Mouse (Mus musculus): ENCODE measurements around the gene Fn3krp. TPM values are rescaled to one million over a fixed set of nuclear protein-coding genes. Genes with fewer than 3 reads are reported as not detected.

Gene Fn3krp
- polyA plus RNA-seq, 1 experiment from 2014 or later, result 10.4 TPM

- H3K4me1 ChIP-seq (replicated peaks), result peaks cover 15% of the 10 kb centered on the region
- no peak for ATAC-seq (ENCODE audit: low FRiP score)
- no peak overlapping the region for H3K4me2 ChIP-seq
- no peak overlapping the region for H3K9ac ChIP-seq
- H3K9me3 ChIP-seq, result no peaks in the 10 kb centered on the region
- H3K27ac ChIP-seq, result no peak overlapping the region
- peaks cover 65% of the 10 kb centered on the region for H3K36me3 ChIP-seq
- no peaks in the 10 kb centered on the region for H3K27me3 ChIP-seq
- WGBS, result 96% methylated on average over 3 of the region's 3 CpGs
- H3K4me3 ChIP-seq, result no peak overlapping the region
These were observed 36.7 kb downstream of the Fn3krp start for GRCm38 (mm10) chr11:121457874-121458273.

- WGBS, result 95% methylated on average over 6 of the region's 6 CpGs
- ATAC-seq (ENCODE audit: low FRiP score), result no peak
- H3K4me1 ChIP-seq (replicated peaks), result no peaks in the 10 kb centered on the region
- peaks cover 72% of the 10 kb centered on the region for H3K36me3 ChIP-seq
- H3K27ac ChIP-seq, result no peak overlapping the region
- H3K27me3 ChIP-seq, result no peaks in the 10 kb centered on the region
- no peak overlapping the region for H3K4me2 ChIP-seq
- H3K9me3 ChIP-seq, result no peaks in the 10 kb centered on the region
- H3K9ac ChIP-seq, result no peak overlapping the region
- H3K4me3 ChIP-seq, result no peak overlapping the region
These were observed 46.2 kb downstream of the Fn3krp start for GRCm38 (mm10) chr11:121467408-121467807.

DNA sequence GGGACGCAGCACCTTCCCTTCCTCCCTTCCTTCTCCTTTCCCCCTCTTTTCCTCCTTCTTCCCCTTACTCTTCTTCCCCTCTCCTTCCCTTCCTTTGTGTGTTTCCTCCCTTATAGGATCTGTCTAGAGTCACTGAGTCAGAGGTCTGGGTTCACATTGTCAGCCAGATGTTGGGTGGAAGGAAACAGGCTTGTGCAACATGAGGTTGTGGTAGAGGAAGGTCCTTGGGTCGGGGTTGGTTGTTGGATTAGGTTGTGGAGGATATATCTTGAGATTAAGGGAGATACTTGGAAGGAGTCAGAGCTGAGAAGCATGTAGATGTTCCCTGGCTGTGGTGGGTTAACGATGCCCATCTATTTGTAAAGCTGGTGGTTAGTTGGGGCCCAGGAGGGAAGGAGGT, 53.6 kb downstream of the Fn3krp start:
- Histone ChIP-seq H3K9me3 (no peaks in the 10 kb centered on the region), H3K4me2 (no peak overlapping the region), H3K27me3 (no peaks in the 10 kb centered on the region), H3K36me3 (peaks cover 57% of the 10 kb centered on the region), H3K27ac (no peak overlapping the region), H3K4me3 (no peak overlapping the region), H3K9ac (no peak overlapping the region), H3K4me1 (replicated peaks) (no peaks in the 10 kb centered on the region)
- 97% methylated on average over 3 of the region's 3 CpGs for WGBS
- ATAC-seq (ENCODE audit: low FRiP score), result no peak

DNA sequence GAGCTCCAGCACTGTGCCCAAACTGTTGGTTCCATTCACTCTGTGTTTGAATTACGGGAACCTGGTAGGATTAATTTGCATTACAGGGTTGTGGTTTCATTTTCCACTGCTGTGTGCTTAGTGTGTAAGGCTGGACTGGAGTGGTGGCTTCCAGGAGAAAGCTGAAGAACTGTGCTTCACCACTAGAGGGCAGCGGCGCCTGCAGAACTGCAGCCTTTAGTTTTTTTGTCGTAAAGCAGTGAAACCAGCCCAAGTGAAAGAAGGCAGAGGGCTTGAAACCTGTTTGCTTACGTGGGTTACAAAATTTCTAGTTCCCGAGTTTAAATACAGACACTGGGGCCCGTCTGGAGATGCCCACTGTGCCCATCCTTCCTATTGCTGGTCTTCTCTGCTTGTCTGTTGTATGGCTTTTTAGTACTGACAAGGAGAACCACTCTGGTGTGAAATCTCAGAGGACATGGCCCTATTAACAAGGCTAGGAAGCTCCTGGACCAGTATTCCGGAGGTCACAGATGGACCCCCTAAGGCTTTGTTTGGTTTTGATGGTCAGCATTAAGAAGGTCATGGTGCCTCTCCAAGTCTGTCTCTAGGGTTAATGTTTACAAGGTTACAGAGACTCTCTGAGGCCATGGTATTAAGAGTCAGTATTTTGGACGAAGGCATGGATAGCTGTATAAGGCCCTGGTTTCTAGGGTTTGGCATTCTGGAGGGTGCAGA, 54.7 kb downstream of the Fn3krp start:
- 35% methylated on average over 9 of the region's 9 CpGs for WGBS
- H3K27ac ChIP-seq, result no peak overlapping the region
- H3K36me3 ChIP-seq, result peaks cover 55% of the 10 kb centered on the region
- H3K9me3 ChIP-seq, result no peaks in the 10 kb centered on the region
- no peak for ATAC-seq (ENCODE audit: low FRiP score)
- no peaks in the 10 kb centered on the region for H3K27me3 ChIP-seq
- H3K4me2 ChIP-seq, result no peak overlapping the region
- H3K4me1 ChIP-seq (replicated peaks), result no peaks in the 10 kb centered on the region
- no peak overlapping the region for H3K9ac ChIP-seq
- H3K4me3 ChIP-seq, result no peak overlapping the region

- H3K27me3 ChIP-seq, result no peaks in the 10 kb centered on the region
- WGBS, result 94% methylated on average over 15 of the region's 15 CpGs
These were observed 58.4 kb downstream of the Fn3krp start for GRCm38 (mm10) chr11:121479476-121480203.

More at GRCm38 (mm10) chr11:121479476-121480203, 58.4 kb downstream of the Fn3krp start:
- Histone ChIP-seq H3K9me3 (no peaks in the 10 kb centered on the region), H3K9ac (no peak overlapping the region), H3K4me1 (replicated peaks) (no peaks in the 10 kb centered on the region), H3K36me3 (peaks cover 67% of the 10 kb centered on the region), H3K4me2 (no peak overlapping the region), H3K27ac (no peak overlapping the region), H3K4me3 (no peak overlapping the region)
- no peak for ATAC-seq (ENCODE audit: low FRiP score)

Small RNA genes lying within 50 kb of the gene (microRNA-seq; reads per million reads assigned to microRNA genes)
- not detected for gene Mir7236

Other genes starting within 250 kb of the Fn3krp start
- 17.8 and 20.5 TPM in 2 replicates for gene Hexdc, start 217.0 kb upstream of the Fn3krp start, polyA plus RNA-seq (2015; fragmentation: Nextera tagmentation; extraction: Ambion mirVana)
- gene Ogfod3, start 216.7 kb upstream of the Fn3krp start, polyA plus RNA-seq (2015; fragmentation: Nextera tagmentation; extraction: Ambion mirVana), result 23.9 and 24.2 TPM in 2 replicates
- gene Cybc1, start 192.1 kb upstream of the Fn3krp start, polyA plus RNA-seq (2015; fragmentation: Nextera tagmentation; extraction: Ambion mirVana), result 39.3 and 42.2 TPM in 2 replicates
- 94.8 and 95.5 TPM in 2 replicates for gene Narf, start 184.1 kb upstream of the Fn3krp start, polyA plus RNA-seq (2015; fragmentation: Nextera tagmentation; extraction: Ambion mirVana)
- 12.1 and 12.2 TPM in 2 replicates for gene Foxk2, start 161.4 kb upstream of the Fn3krp start, polyA plus RNA-seq (2015; fragmentation: Nextera tagmentation; extraction: Ambion mirVana)
- gene Wdr45b, start 67.0 kb upstream of the Fn3krp start, polyA plus RNA-seq (2015; fragmentation: Nextera tagmentation; extraction: Ambion mirVana), result 82.1 and 84.7 TPM in 2 replicates
- 7.7 and 8.2 TPM in 2 replicates for gene Rab40b, start 33.1 kb upstream of the Fn3krp start, polyA plus RNA-seq (2015; fragmentation: Nextera tagmentation; extraction: Ambion mirVana)
- gene Fn3k, start 13.5 kb downstream of the Fn3krp start, polyA plus RNA-seq (2015; fragmentation: Nextera tagmentation; extraction: Ambion mirVana), result 3.6 and 5.2 TPM in 2 replicates
- gene Tbcd, start 30.5 kb downstream of the Fn3krp start, polyA plus RNA-seq (2015; fragmentation: Nextera tagmentation; extraction: Ambion mirVana), result 58.8 and 59.0 TPM in 2 replicates
- gene Zfp750, start 97.9 kb downstream of the Fn3krp start, polyA plus RNA-seq (2015; fragmentation: Nextera tagmentation; extraction: Ambion mirVana), result 0.44 and 0.71 TPM in 2 replicates